Mouse (Mus musculus) hindbrain, postnatal 0 days (tissue): ENCODE results near the gene Timm13. TPM values are rescaled to one million over a fixed set of nuclear protein-coding genes. Genes with fewer than 3 reads are reported as not detected.

Experiments used
- ATAC-seq: fragments of 200-750 bp; cut with Nextera tagmentation; 2 replicates; pipeline ENCODE4 v1.8.0; 2017; ENCODE audit warnings: mild to moderate bottlenecking, moderate TSS enrichment, moderate library complexity
- DNase-seq: peaks from one replicate; pipeline ENCODE4 v3.0.0-alpha.2; 2015; ENCODE audit warnings: low spot score
- H3K27ac ChIP-seq: fragments of 300-500 bp; sonication (generic); 2 replicates; pipeline ENCODE4 v1.5.1; 2014; ENCODE audit warnings: mild to moderate bottlenecking
- H3K27me3 ChIP-seq: fragments of 300-500 bp; sonication (generic); 2 replicates; pipeline ENCODE4 v1.6.1; 2014; ENCODE audit warnings: low read length, mixed read lengths; ENCODE audit not compliant: insufficient read depth
- H3K36me3 ChIP-seq: fragments of 300-500 bp; sonication (generic); 2 replicates; pipeline ENCODE4 v1.6.1; 2014; ENCODE audit warnings: low read length, mixed read lengths; ENCODE audit not compliant: insufficient read depth
- H3K4me1 ChIP-seq: fragments of 300-500 bp; sonication (generic); 2 replicates; pipeline ENCODE4 v1.6.1; 2014; ENCODE audit warnings: antibody characterized with exemption, low read length, mixed read lengths; ENCODE audit not compliant: insufficient read depth
- H3K4me2 ChIP-seq: fragments of 300-500 bp; sonication (generic); 2 replicates; pipeline ENCODE4 v1.6.1; 2014; ENCODE audit warnings: low read depth, mild to moderate bottlenecking, low read length, moderate library complexity, mixed read lengths
- H3K4me3 ChIP-seq: fragments of 300-500 bp; sonication (generic); 2 replicates; pipeline ENCODE4 v1.5.1; 2014; ENCODE audit warnings: low read length
- H3K9ac ChIP-seq: fragments of 300-500 bp; sonication (generic); replicated peaks from 2 replicates; pipeline ENCODE4 v1.6.1; 2014; ENCODE audit warnings: mild to moderate bottlenecking, low read length, moderate library complexity, mixed read lengths
- H3K9me3 ChIP-seq: fragments of 300-500 bp; sonication (generic); 2 replicates; pipeline ENCODE4 v1.6.1; 2016; ENCODE audit warnings: low read length, mixed read lengths
- CTCF ChIP-seq: IDR thresholded peaks from 2 replicates; pipeline ENCODE4 v1.5.1; 2016; ENCODE audit warnings: antibody characterized with exemption, control low read depth, low read depth
- WGBS: fragments of 180-500 bp; shearing (Covaris S2); extraction: QIAGEN DNeasy Blood & Tissue Kit; methylation state at CpG from one replicate; pipeline ENCODE4 v1.1.7; 2014; 5-methylcytosine and 5-hydroxymethylcytosine counted together
- polyA plus RNA-seq: library from polyadenylated mRNA; unstranded; fragments of >200 nt; fragmentation: Nextera tagmentation; extraction: Ambion mirVana; gene quantifications from 2 replicates; pipeline ENCODE4 v1.2.1, GENCODE M21; 2015
- total RNA-seq: library from RNA; depleted of rRNA; stranded (reverse); fragments of >200 nt; gene quantifications from 2 replicates; pipeline ENCODE4 v1.2.3, GENCODE M21; 2014

Gene Timm13
- total and polyA plus RNA-seq, 2 experiments from 2014 or later = 155 to 369 TPM

- 91% methylated on average over 19 of the region's 19 CpGs for WGBS
- Histone ChIP-seq H3K9me3 (no peaks in the 10 kb centered on the region), H3K4me2 (peak overlapping the region; percentile 81; the same call in 1 of the 2 replicates), H3K27ac (peak overlapping the region; percentile 91; the same call in 1 of the 2 replicates), H3K9ac (peak overlapping the region; percentile 30; the same call in 1 of the 2 replicates), H3K36me3 (peaks cover 40% of the 10 kb centered on the region), H3K27me3 (no peaks in the 10 kb centered on the region), H3K4me3 (no peak overlapping the region), H3K4me1 (0 out of 2 replicates have a peak, but pooled peaks cover 3% of the 10 kb centered on the region)
- DNase-seq (no peak), ATAC-seq (no peak)
- TF ChIP-seq CTCF = no peak
Observed at GRCm38 (mm10) chr10:80901409-80902272, 872 bp upstream of the Timm13 start.

GRCm38 (mm10) chr10:80899591-80900317 is 1.0 kb downstream of the Timm13 start:
- 17% methylated on average over 25 of the region's 25 CpGs for WGBS
- Histone ChIP-seq H3K4me3 (peak overlapping the region; percentile 84), H3K4me2 (peak overlapping the region; percentile 81), H3K4me1 (0 out of 2 replicates have a peak, but pooled peaks cover 3% of the 10 kb centered on the region), H3K27me3 (no peaks in the 10 kb centered on the region), H3K9ac (peak overlapping the region; percentile 78), H3K27ac (peak overlapping the region; percentile 91), H3K36me3 (peaks cover 23% of the 10 kb centered on the region; the same call in 1 of the 2 replicates), H3K9me3 (no peaks in the 10 kb centered on the region)
- no peak for TF ChIP-seq CTCF
- peak; percentile 18 for DNase-seq
- ATAC-seq = no peak

GRCm38 (mm10) chr10:80899074-80899473 is 1.7 kb downstream of the Timm13 start:
- Histone ChIP-seq H3K9me3 (no peaks in the 10 kb centered on the region), H3K9ac (no peak overlapping the region), H3K36me3 (peaks cover 16% of the 10 kb centered on the region; the same call in 1 of the 2 replicates), H3K4me3 (no peak overlapping the region), H3K4me1 (0 out of 2 replicates have a peak, but pooled peaks cover 3% of the 10 kb centered on the region), H3K27me3 (no peaks in the 10 kb centered on the region), H3K4me2 (peak overlapping the region; percentile 81; the same call in 1 of the 2 replicates), H3K27ac (no peak overlapping the region)
- TF ChIP-seq CTCF = no peak
- DNase-seq (no peak), ATAC-seq (no peak)
- 90% methylated on average over 8 of the region's 8 CpGs for WGBS

GRCm38 (mm10) chr10:80897861-80898510 is 2.8 kb downstream of the Timm13 start:
- Histone ChIP-seq H3K9me3 (no peaks in the 10 kb centered on the region), H3K4me3 (no peak overlapping the region), H3K36me3 (peaks cover 5% of the 10 kb centered on the region; the same call in 1 of the 2 replicates), H3K27ac (no peak overlapping the region), H3K9ac (0 out of 2 replicates have a peak overlapping the region, but pooled peaks have one; percentile 19), H3K4me1 (0 out of 2 replicates have a peak, but pooled peaks cover 3% of the 10 kb centered on the region), H3K27me3 (no peaks in the 10 kb centered on the region), H3K4me2 (no peak overlapping the region; the same call in 1 of the 2 replicates)
- 32% methylated on average over 41 of the region's 41 CpGs for WGBS
- ATAC-seq = no peak
- DNase-seq = peak; percentile 48
- 0 out of 2 replicates have a peak, but pooled peaks have one; percentile 6 for TF ChIP-seq CTCF

GRCm38 (mm10) chr10:80896581-80897485 is 3.9 kb downstream of the Timm13 start:
- no peak for DNase-seq
- 72% methylated on average over 24 of the region's 24 CpGs for WGBS

More at GRCm38 (mm10) chr10:80896581-80897485, 3.9 kb downstream of the Timm13 start:
- TF ChIP-seq CTCF = no peak
- H3K9me3 ChIP-seq = no peaks in the 10 kb centered on the region
- ATAC-seq = no peak
- H3K27me3 ChIP-seq = no peaks in the 10 kb centered on the region
- no peaks in the 10 kb centered on the region for H3K36me3 ChIP-seq
- no peak overlapping the region for H3K4me2 ChIP-seq
- H3K27ac ChIP-seq = no peak overlapping the region
- 0 out of 2 replicates have a peak, but pooled peaks cover 3% of the 10 kb centered on the region for H3K4me1 ChIP-seq
- H3K4me3 ChIP-seq = no peak overlapping the region
- no peak overlapping the region for H3K9ac ChIP-seq
